Mouse (Mus musculus): Measurements from ENCODE around the gene Card9.

DNA sequence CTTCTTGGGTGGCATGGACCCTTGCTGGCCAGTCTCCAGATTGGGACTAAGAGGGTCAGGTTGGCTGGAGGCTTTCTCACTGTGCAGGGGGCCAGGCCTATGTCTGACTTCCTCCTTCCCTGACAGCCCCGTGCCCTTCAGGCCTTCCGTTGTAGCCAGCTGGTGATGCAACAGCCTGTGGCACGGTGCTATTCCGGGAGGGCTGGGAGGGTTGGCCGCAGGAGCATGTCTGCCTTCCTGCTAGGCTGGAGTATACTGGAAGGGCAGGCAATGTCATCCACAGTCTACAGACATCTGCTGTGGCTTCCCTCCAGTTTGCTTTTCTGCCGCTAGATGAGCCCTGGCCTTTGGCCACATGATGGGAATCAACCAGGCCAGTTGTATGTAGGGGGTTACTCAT is 735 bp downstream of the Card9 start:
- TF ChIP-seq POLR2A (IDR thresholded peaks at IDR 0.05; ENCODE audit: low read depth, low read length) (no peak), CTCF (conservative IDR thresholded peaks at IDR 0.05; ENCODE audit: insufficient read depth, insufficient read length, low read depth, low read length) (no peak)

Data from kidney, adult 2 months (tissue).